Mouse (Mus musculus) layer of hippocampus, adult 18-20 months (tissue): ENCODE data around the gene Rbm4. TPM values are rescaled to one million over a fixed set of nuclear protein-coding genes. Genes with fewer than 3 reads are reported as not detected.
"Not testable (repeated sequence)": the region's sequence is repeated elsewhere in the genome, so short reads cannot be mapped to it uniquely, and the experiment has no call there.

Source experiments
- DNase-seq, 2 experiments: peaks; one replicate each; pipeline ENCODE4 v3.0.0; 2022; ENCODE audit warnings: low spot score in 2 of 2
- long read RNA-seq: library from polyadenylated mRNA; stranded (forward); transcript quantifications from one replicate; pipeline ENCODE4 v2.0.0, GENCODE M21; 2021
- total RNA-seq, 2 experiments: library from RNA; stranded (reverse); gene quantifications; 2 replicates each; pipeline ENCODE4 v1.2.3; 2021

The Rbm4 gene
- 10 to 100 TPM; 97.8 to 99.1 TPM for total RNA-seq
- long read RNA-seq, partial matches to known transcripts, result 0 of 14 reads
- long read RNA-seq, other reads (novel, unspliced or antisense), result 2 of 14 reads

- peak; percentile 97 to 99 for DNase-seq
Observed at GRCm38 (mm10) chr19:4793831-4794422, at the start of gene Rbm4. Rbm4 (minus strand) TSS chr19:4793901.

DNA sequence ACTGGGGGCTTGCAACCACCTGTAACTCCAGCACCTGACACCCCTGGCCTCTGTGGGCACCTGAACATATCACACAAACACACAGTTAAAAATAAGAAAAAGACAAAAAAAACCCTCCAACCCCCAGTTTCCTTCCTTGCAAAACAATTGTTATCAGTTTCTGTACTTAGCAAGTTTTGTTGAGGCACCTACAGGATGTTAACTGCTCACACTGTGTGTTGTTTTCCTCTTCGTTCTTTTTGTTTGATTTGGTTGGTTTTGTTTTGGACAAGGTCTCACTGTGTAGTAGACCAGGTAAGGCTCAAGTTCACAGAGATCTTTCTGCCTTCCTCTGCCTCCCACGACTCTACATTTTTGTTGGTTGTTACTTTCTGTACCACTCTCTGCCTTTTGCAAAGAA is 48.9 kb upstream of the Rbm4 start:
- DNase-seq, result no peak

- no peak for DNase-seq
Observed at GRCm38 (mm10) chr19:4840848-4841247, 47.1 kb upstream of the Rbm4 start.

- DNase-seq, result peak; percentile 93 to 98
Observed at GRCm38 (mm10) chr19:4839149-4839548, 45.4 kb upstream of the Rbm4 start, which contains the start of the genes Ccs and Ccdc87. Ccs (minus strand) TSS chr19:4839332. Ccdc87 (plus strand) TSS chr19:4839366.

DNA sequence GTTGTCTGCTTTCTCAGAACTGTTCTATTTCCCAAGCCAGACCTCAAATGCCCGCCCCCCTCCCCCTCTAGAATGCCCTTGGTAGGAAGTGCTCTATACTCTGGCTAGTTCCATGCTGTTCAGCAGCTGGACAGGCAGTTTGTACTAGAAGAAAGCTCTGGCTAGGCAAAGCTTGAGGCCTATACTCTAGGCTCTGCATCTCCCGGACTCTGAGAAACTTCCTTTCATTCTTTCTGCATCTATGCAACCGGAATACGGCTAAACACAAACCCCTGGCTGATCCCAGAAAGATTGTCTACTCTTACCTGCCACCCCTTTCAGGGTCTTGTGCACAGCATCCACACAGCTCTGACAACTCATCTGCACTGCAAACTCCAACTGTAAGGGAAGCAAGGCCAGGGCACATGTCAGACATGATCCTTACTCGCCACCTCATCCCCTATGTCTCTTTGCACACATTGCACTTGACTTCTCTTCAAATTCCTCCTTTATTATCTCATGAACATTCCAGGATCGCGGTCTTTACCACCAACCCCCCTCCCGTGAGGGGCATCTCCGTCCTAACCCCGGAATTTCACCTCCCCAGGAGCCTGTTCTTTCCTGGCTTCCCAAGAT is 44.9 kb upstream of the Rbm4 start:
- no peak for DNase-seq

DNA sequence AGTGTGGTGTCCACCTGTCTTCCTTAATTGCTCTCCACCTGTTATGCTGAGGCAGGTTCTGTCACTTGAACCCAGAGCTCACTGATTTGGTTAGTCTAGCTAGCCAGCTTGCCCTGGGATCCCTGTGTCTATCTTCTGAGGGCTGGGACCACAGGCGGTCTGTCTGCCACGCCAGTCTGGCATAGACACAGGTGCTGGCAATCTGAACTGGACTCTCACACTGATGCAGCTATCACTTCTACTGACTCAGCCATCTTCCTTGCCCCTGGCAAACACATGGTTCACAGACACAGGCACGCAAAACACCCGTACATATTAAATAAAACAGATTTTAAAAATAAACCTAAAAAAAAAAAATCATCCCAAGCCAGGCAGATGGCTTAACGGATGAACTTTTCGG is 43.3 kb upstream of the Rbm4 start:
- DNase-seq, result no peak

- DNase-seq, result no peak
Observed at GRCm38 (mm10) chr19:4836096-4836495, 42.4 kb upstream of the Rbm4 start.

DNA sequence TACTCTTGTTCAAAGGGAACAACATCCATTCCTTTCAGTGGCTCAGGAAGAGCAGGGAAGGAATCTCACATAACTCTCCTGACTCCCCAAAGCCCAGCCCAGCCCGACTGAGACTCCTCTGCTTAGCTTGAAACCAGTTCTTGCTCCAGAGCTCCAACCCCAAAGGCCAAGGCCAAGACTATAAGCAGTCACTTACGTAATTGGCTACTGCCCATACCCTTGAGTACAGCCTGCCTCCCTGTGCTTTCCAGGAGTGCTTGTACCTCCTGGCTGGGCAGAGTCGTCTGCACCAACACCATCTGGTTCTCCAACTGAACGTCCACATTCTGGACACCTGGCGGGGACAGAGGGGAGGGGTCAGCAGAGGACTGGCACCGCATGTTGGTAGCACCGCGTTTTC is 40.3 kb upstream of the Rbm4 start:
- no peak for DNase-seq

DNA sequence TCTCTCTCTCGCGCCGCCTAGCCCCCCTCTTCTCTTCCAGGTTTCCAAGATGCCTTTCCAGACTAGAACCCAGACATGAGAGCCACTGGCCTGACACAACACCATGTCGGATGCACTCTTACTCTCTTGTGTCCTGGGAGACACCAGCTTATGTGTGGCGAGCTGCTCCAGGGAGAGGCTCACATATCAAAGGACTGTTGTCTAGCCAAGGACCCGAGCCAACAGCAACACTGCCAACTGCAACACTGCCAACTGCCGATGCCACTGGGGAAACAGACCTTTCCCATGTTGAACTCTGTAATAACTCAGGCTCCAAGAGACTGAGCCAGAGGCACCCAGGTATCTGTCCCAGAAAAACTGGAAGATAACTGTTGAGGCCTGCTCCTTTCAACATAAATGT is 35.5 kb upstream of the Rbm4 start:
- peak in 1 of 2 experiments; percentile 51 for DNase-seq

DNA sequence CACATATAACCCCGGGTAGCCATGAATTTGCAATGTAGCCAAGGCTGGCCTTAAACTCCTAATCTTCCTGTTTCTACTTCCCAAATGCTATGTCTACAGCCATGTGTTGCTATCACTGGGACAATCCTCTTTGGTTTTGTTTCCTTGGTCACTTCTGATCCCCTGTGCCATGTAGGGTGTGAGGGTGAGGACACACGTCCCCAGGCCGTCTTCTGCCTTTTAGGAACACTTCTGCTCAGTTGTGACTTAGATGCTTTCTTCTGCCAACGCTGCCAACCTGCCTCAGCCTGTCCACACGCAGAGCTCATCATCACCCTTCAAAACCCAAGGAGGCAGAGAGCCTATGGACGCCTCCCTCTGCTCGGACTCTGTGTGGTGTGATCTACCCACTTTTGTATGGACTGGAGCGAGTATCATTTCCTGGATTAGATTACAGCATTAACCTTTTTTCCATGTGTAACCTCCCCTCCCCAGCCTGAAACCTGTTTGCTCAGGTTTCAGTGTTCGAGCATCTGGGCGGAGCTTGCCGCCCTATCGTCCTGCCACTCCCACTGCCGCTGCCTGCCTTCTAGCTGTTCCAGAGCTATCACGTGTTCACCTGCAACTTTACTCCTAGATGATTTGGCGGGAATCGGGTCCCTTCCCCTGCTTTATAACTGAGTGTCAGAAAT is 34.9 kb upstream of the Rbm4 start:
- no peak for DNase-seq

- DNase-seq, result peak; percentile 54 to 77
Observed at GRCm38 (mm10) chr19:4820678-4821303, 27.1 kb upstream of the Rbm4 start.

- no peak for DNase-seq
Observed at GRCm38 (mm10) chr19:4817182-4817835, 23.6 kb upstream of the Rbm4 start.

DNA sequence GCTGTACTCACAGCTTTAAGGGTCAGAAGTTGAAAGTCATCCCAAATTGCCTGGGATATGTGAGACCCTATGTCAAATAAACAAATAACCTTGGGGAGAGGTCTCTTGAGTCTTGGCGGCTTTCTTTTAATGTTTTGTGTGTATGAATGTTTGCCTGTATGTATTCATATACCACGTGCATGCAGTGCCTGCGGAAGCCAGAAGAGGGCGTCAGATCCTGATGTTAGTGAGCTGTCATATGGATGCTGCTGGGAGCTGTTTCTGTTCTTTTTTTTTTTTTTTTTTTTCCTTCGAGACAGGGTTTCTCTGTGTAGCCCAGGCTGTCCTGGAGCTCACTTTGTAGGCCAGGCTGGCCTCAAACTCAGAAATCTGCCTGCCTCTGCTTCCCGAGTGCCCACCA is 19.3 kb upstream of the Rbm4 start:
- no peak for DNase-seq

DNA sequence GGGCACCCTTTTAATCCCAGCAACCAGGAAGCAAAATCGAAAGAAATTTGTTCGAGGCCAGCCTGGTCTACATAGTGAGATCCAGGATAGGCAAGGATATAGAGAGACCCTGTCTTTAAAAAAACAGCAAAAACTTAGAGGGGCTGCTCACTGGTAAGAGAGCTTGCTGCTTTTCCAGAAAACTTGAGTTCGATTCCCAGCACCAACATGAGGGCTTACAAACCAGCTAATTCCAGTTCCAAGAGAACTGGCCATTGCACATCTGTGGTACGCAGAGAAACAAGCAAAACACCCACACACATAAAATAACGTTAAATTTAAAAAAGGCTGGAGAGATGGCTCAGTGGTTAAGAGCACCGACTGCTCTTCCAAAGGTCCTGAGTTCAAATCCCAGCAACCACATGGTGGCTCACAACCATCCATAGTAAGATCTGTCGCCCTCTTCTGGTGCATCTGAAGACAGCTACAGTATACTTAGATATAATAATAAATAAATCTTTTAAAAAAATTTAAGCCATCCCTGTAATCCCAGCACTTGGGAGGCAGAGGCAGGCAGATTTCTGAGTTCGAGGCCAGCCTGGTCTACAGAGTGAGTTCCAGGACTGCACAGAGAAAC is 18.7 kb upstream of the Rbm4 start:
- not testable (repeated sequence) for DNase-seq

GRCm38 (mm10) chr19:4811909-4812242 is 18.2 kb upstream of the Rbm4 start:
- no peak for DNase-seq

DNA sequence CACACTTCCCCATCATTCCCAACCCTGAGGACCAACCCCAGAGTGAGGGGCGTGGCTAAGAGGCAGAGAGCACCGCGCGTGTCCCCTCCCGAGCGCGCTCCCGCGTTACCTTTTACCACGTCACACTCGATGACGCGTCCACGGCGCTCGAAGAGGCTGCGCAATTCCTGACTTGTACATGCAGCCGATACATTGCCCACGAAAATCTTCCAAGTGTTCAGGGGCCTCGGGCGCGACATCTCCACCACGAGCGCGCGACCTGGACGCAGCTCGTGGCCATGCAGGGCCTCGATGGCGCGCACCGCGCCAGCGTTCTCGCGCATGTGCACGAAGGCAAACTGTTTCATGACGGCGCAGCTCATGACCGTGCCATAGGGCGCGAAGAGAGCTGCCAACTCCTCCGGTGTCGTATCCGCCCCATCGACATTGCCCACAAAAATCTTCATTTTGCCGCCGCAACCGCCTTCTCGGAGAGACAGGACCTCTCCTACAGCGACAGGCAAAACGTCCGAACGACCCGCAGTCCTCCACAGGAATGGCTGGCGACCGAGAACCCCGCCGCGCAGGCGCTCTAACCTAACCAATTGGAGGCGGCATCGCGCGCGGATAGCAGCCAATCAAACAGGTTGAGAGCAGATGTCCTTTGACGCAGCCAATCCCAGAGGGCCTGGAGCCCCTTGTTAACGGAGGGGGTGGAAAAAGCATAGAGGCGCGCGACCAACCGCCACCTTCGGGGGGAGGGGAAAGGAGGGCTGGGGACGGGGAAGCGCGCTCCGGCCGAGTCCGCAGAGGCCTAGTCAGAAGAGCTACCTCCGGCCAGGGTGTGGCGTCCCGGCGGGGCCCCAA is 17.6 kb upstream of the Rbm4 start, which contains the start of the genes Gm21992 and Rbm14:
Gene Gm21992, minus strand, starts transcription at position 550 of the 846 bp plus-strand sequence.
Gene Rbm14, minus strand, starts transcription at position 572 of the 846 bp plus-strand sequence.
- peak; percentile 99 for DNase-seq

DNA sequence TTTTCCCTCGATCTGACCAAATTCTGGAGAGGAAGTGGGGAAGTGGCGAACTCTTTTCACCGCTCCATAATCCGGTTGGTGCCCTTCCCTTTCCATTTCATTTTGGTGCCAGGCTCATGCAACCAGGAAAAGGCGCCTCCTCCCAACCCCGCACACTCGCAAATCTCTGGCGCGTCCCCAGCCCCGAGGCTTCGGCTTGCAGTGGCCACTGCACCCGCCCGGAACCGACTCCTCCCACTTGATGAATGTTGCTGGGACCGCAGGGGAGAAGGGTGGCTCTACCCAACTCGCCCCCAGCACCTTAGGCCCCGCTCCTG is 17.0 kb upstream of the Rbm4 start:
- no peak for DNase-seq

- DNase-seq, result no peak
Observed at GRCm38 (mm10) chr19:4810309-4810708, 16.6 kb upstream of the Rbm4 start.

DNA sequence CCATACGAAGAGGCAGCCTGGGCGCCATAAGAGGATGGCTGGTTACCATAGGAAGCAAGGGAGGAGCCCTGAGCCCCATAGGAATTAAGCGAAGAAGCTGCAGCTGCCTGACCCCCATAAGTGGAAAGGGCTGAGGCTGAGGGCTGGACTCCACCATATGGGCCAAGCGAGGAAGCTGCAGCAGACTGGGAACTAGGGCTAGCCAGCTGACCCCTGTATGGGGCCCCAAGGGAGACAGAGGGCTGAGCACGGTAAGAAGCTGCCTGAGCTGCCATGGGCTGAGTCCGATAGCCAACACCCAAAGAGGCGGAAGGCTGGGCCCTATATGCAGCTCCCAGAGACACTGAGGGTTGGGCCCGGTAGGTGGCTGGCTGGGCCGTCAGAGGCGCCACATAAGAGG is 9.6 kb upstream of the Rbm4 start:
- no peak for DNase-seq

GRCm38 (mm10) chr19:4802691-4803091 is 9.0 kb upstream of the Rbm4 start:
- no peak for DNase-seq
